Mouse (Mus musculus) testis, adult 2 months (tissue): ENCODE results near the gene Maml2.

Experiments used
- CTCF ChIP-seq: fragments of 200-500 bp; IDR thresholded peaks from 2 replicates; pipeline ENCODE4 v1.5.1; 2012; ENCODE audit warnings: low read depth, mild to moderate bottlenecking, inconsistent platforms, low read length, moderate library complexity; ENCODE audit not compliant: control insufficient read depth, insufficient read depth, insufficient replicate concordance
- POLR2A ChIP-seq: fragments of 200-500 bp; IDR thresholded peaks from 2 replicates; pipeline ENCODE4 v1.6.1; 2012; ENCODE audit warnings: low read depth, mild to moderate bottlenecking, inconsistent platforms, low read length, moderate library complexity; ENCODE audit not compliant: control insufficient read depth

- no peak for TF ChIP-seq CTCF
- no peak for TF ChIP-seq POLR2A
Measured at GRCm38 (mm10) chr9:13552380-13553052, 254.8 kb downstream of the Maml2 start.
